Mouse (Mus musculus) forebrain, embryonic 13.5 days (tissue): Measurements from ENCODE around the gene Fam120c. TPM values are rescaled to one million over a fixed set of nuclear protein-coding genes. Genes with fewer than 3 reads are reported as not detected.

Experiments used
- ATAC-seq: fragments of 200-750 bp; cut with Nextera tagmentation; 2 replicates; pipeline ENCODE4 v1.8.0; 2017
- H3K27ac ChIP-seq: fragments of 300-500 bp; sonication (generic); 2 replicates; pipeline ENCODE4 v1.5.1; 2015; ENCODE audit warnings: inconsistent platforms, mild to moderate bottlenecking, moderate library complexity
- H3K27me3 ChIP-seq: fragments of 300-500 bp; sonication (generic); 2 replicates; pipeline ENCODE4 v1.6.1; 2015; ENCODE audit warnings: mild to moderate bottlenecking, inconsistent platforms
- H3K36me3 ChIP-seq: fragments of 300-500 bp; sonication (generic); 2 replicates; pipeline ENCODE4 v1.6.1; 2015; ENCODE audit warnings: mild to moderate bottlenecking, inconsistent platforms; ENCODE audit not compliant: poor library complexity, severe bottlenecking
- H3K4me1 ChIP-seq: fragments of 300-500 bp; sonication (generic); 2 replicates; pipeline ENCODE4 v1.6.1; 2015; ENCODE audit warnings: inconsistent platforms
- H3K4me2 ChIP-seq: fragments of 300-500 bp; sonication (generic); 2 replicates; pipeline ENCODE4 v1.6.1; 2015; ENCODE audit warnings: inconsistent platforms, mild to moderate bottlenecking, moderate library complexity
- H3K4me3 ChIP-seq: fragments of 300-500 bp; sonication (generic); 2 replicates; pipeline ENCODE4 v1.5.1; 2015; ENCODE audit warnings: mild to moderate bottlenecking, inconsistent platforms
- H3K9ac ChIP-seq: fragments of 300-500 bp; sonication (generic); 2 replicates; pipeline ENCODE4 v1.6.1; 2015; ENCODE audit warnings: mild to moderate bottlenecking, inconsistent platforms
- H3K9me3 ChIP-seq: fragments of 300-500 bp; sonication (generic); replicated peaks from 2 replicates; pipeline ENCODE4 v1.6.1; 2016; ENCODE audit warnings: inconsistent platforms
- WGBS: fragments of 180-500 bp; shearing (Covaris S2); methylation state at CpG from one replicate; pipeline ENCODE4 v1.1.7; 2015; 5-methylcytosine and 5-hydroxymethylcytosine counted together
- polyA plus RNA-seq: library from polyadenylated mRNA; unstranded; fragments of >200 nt; fragmentation: Nextera tagmentation; extraction: Ambion mirVana; gene quantifications from 2 replicates; pipeline ENCODE4 v1.2.1, GENCODE M21; 2015

Gene Fam120c
- 4.9 TPM in 2 replicates for polyA plus RNA-seq

DNA sequence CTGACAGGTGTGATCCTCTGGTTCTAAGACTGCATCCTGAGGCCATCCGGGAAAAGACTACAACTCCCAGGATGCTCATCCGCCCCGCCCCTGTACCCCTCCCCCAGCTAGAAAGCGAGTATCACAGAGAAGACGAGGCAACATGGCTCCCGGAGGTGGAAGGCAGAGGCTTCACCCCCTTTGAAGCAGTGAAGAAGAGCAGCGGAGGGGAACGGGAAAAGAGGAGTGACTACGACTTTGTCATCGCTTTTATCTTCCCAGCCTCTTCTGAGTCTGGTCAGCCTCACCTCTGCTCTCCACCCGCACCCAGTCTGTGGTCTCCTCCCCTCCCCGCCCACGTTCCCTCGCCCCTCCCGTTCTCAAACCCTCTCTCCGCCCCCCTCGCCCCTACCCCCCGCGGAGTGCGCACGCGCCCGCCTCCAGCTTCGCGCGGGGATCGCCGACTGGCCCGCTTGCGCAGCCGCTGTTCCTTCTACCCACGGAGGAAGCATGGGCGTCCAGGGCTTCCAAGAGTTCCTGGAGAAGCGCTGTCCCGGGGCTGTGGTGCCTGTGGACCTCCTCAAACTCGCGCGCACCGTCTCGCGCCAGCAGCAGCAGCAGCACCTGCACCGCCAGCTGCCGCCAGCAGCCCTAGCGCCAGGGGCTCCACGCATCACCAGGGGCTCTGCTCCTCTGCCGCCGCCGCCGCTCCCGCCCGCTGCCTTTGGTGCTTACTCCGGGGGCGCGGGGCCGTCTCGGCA lies at the start of gene Fam120c:
Gene Fam120c (plus strand): TSS at position 415 of the 740 bp plus-strand sequence.
- peak within 1 kb of the TSS; percentile 78 for H3K27ac ChIP-seq
- H3K27me3 ChIP-seq, result no peaks in the 10 kb centered on the region
- ATAC-seq, result peak; percentile 94
- H3K4me2 ChIP-seq, result peak within 1 kb of the TSS; percentile 68
- peak within 1 kb of the TSS; percentile 72 for H3K9ac ChIP-seq
- peak within 1 kb of the TSS; percentile 63 for H3K4me3 ChIP-seq
- H3K4me1 ChIP-seq, result peaks cover 17% of the 10 kb centered on the region
- H3K9me3 ChIP-seq, result no peaks in the 10 kb centered on the region
- WGBS, result 25% methylated on average over 7 of the region's 56 CpGs
- H3K36me3 ChIP-seq, result no peaks in the 10 kb centered on the region

DNA sequence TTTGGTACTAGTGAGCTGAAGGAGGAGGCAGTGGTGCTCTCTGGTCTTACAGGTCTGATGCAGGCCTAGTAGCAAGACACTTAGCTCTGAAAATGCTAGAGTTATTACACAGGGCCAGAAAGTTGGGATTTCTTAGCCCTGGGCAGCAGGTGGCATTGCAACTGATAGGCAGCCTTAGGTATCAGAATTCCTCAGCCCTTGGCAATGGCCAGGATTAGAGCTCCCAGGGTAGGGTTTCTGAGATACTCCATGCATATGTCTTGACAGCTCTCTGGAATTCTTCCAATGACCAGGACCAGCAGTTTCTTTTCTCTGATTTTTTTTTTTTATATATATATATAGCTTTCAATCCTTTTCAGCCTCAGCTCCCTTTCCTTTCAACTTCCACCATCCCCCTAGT lies 45.6 kb upstream of the Fam120c start:
- Histone ChIP-seq H3K36me3 (no peaks in the 10 kb centered on the region), H3K9ac (no peak overlapping the region), H3K27me3 (no peaks in the 10 kb centered on the region), H3K9me3 (no peaks in the 10 kb centered on the region), H3K4me1 (no peaks in the 10 kb centered on the region), H3K4me2 (no peak overlapping the region), H3K4me3 (no peak overlapping the region), H3K27ac (no peak overlapping the region)
- ATAC-seq, result no peak

DNA sequence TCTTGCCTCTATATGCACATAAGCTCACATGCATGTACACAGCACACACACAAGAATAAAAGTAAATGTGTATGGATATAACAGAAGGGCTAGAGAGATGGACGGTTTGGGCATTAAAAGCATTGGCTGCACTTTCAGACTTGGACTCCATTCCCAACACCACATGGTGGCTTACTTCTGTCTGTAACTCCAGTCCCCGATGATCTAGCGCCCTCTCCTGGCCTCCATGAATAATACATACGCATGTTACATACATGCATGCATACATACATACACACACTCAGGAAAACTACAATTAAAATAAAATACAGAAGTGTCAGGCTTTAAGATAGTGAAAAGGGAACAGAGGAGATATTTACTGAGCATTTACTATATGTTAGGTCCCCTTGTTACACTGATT lies 30.2 kb upstream of the Fam120c start:
- Histone ChIP-seq H3K36me3 (no peaks in the 10 kb centered on the region), H3K27me3 (no peaks in the 10 kb centered on the region), H3K9me3 (no peaks in the 10 kb centered on the region), H3K9ac (no peak overlapping the region), H3K4me1 (no peaks in the 10 kb centered on the region), H3K27ac (no peak overlapping the region), H3K4me3 (no peak overlapping the region), H3K4me2 (no peak overlapping the region)
- ATAC-seq, result no peak
- WGBS, result 83% methylated on average over 4 of the region's 4 CpGs

DNA sequence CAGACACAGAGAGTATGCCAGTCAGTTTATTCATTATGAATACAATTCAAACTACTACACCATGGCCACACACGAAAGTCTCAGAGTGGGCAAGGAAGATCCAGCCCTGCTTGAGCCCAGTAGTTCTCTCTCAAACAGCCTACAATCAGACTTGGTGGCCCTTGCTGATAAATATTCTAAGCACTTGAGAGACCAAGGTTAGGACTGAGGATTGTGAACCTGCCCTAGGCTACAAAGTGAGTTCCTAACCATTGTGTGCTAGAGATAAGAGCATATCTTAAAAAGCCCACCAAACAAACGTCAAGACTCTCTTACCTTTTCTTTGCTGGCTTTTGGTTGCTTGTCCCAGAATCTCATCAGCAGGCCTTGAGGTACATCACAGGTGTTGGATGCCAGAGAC lies 10.4 kb upstream of the Fam120c start:
- Histone ChIP-seq H3K4me1 (no peaks in the 10 kb centered on the region), H3K27ac (no peak overlapping the region), H3K27me3 (0 out of 2 replicates have a peak, but pooled peaks cover 4% of the 10 kb centered on the region), H3K9me3 (no peaks in the 10 kb centered on the region), H3K9ac (no peak overlapping the region), H3K4me3 (no peak overlapping the region), H3K4me2 (no peak overlapping the region), H3K36me3 (no peaks in the 10 kb centered on the region)
- no peak for ATAC-seq
- WGBS, result 88% methylated on average over 2 of the region's 2 CpGs

DNA sequence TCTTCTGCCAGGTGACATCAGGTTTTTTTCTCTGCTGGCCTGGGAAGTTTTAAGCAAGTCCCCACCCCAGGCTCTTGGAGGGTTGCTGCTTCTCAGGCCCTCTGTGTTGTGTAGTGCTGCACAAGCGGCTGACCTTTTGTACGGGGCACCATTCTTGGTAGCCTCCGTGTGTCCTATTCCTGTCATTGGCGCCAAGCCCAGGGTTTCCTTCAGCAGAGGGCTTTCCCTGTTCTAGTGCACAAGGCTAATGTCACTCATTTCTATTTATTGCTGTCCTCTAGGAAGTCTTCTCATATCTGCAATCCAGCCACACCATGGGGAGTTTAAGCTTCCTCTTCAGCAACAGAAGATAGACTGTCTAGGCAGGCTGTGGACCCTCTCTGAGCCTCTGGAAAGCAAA lies 6.2 kb upstream of the Fam120c start:
- ATAC-seq, result no peak
- WGBS, result 75% methylated on average over 4 of the region's 4 CpGs
- H3K36me3 ChIP-seq, result no peaks in the 10 kb centered on the region

DNA sequence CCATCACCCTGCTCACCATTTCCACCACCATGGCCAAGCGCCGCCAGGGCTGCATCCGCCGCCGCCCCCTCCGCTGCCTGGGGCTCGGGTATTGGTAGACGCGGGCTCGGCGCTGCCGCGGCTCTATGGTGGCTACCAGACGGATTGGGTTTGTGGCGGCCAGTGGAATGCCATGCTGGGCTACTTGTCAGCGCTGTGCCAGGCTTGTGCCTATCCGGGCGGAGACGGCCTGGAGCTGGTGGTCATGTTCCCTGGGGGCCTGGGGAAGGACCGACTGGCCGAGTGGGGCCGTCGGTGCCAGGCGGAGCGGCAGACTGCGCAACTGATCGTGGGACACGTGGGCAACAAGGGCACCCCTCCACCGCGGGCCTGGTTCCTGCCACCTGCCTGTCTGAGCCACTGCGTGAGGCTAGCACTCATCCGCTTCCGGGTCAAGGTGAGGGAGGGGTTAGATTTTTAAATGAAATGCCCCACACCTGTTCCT lies 568 bp downstream of the Fam120c start:
- peak overlapping the region; percentile 68 for H3K4me2 ChIP-seq
- H3K27me3 ChIP-seq, result no peaks in the 10 kb centered on the region
- peak; percentile 64 for ATAC-seq
- H3K27ac ChIP-seq, result peak overlapping the region; percentile 78
- H3K36me3 ChIP-seq, result no peaks in the 10 kb centered on the region
- WGBS, result 14% methylated on average over 29 of the region's 33 CpGs
- H3K9ac ChIP-seq, result peak overlapping the region; percentile 72
- H3K9me3 ChIP-seq, result no peaks in the 10 kb centered on the region
- peak overlapping the region; percentile 63 for H3K4me3 ChIP-seq
- peaks cover 17% of the 10 kb centered on the region for H3K4me1 ChIP-seq

More for the DNA sequence above, 6.2 kb upstream of the Fam120c start:
- H3K27ac ChIP-seq, result no peak overlapping the region
- no peaks in the 10 kb centered on the region for H3K4me1 ChIP-seq
- H3K4me3 ChIP-seq, result no peak overlapping the region
- H3K9ac ChIP-seq, result no peak overlapping the region
- no peak overlapping the region for H3K4me2 ChIP-seq
- 0 out of 2 replicates have a peak, but pooled peaks cover 5% of the 10 kb centered on the region for H3K27me3 ChIP-seq
- H3K9me3 ChIP-seq, result no peaks in the 10 kb centered on the region

DNA sequence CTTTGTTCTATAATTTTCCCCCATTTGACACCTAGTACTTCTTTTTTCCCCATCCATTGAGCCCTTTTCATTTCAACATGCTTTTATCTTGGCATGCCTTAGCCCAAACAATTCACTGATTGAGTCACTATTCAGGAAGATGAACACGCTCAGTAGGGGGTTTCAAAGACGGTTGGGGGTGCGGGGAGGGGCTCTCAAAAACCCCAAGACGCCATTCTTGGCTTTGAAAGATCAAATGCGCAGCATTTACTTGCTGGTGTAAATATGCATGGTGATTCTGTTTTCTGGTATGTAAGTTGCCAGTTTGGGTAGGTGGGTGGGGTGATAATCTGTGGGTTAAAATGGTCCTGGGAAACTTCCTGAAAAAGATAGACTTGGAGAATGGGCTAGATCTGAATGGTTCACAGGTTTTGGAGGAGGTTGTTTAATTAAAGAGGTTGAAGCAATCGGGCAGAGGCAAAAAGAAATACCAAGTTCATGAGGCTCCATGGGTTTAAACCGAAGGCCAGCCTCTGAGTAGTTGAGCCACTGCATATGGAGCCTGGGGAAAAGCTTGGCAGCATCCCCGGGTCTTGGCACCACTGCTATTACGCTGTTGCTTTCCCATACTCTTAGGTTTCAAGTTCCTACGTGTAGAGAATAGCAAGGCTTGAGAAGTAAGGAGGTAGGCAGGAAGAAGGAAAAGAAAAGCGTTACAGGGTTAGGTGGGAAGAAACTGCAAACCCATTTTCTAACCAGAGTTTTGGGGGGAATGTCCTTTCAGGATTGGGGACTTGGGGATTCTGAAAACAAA lies 1.6 kb downstream of the Fam120c start:
- 24% methylated on average over 11 of the region's 11 CpGs for WGBS
- Histone ChIP-seq H3K4me2 (peak overlapping the region; percentile 68), H3K9me3 (no peaks in the 10 kb centered on the region), H3K4me3 (peak overlapping the region; percentile 63), H3K36me3 (no peaks in the 10 kb centered on the region), H3K27me3 (no peaks in the 10 kb centered on the region), H3K9ac (peak overlapping the region; percentile 72), H3K27ac (no peak overlapping the region), H3K4me1 (peaks cover 17% of the 10 kb centered on the region)
- no peak for ATAC-seq

DNA sequence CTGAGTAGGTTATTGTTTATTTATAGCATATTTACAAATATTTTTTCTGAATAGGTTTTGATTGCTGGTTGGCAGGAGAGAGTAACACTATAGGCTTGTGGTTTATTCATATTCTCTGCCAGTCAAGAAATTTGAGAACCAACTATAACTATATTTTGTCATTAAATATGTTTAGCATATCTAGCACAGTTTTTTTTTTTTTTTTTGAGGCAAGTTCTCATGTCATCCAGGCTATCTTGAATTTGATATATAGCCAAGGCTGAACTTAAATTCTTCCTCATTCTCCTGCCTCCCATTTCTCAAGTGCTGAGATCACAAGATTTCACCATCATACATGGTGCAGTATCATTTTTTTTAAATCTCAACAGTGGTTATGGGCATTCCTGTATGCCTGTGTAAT lies 3.3 kb downstream of the Fam120c start:
- peaks cover 17% of the 10 kb centered on the region for H3K4me1 ChIP-seq
- H3K27me3 ChIP-seq, result no peaks in the 10 kb centered on the region
- no peak overlapping the region for H3K4me3 ChIP-seq
- no peak for ATAC-seq
- H3K4me2 ChIP-seq, result no peak overlapping the region
- H3K9me3 ChIP-seq, result no peaks in the 10 kb centered on the region
- H3K9ac ChIP-seq, result no peak overlapping the region
- H3K27ac ChIP-seq, result no peak overlapping the region
- no peaks in the 10 kb centered on the region for H3K36me3 ChIP-seq

DNA sequence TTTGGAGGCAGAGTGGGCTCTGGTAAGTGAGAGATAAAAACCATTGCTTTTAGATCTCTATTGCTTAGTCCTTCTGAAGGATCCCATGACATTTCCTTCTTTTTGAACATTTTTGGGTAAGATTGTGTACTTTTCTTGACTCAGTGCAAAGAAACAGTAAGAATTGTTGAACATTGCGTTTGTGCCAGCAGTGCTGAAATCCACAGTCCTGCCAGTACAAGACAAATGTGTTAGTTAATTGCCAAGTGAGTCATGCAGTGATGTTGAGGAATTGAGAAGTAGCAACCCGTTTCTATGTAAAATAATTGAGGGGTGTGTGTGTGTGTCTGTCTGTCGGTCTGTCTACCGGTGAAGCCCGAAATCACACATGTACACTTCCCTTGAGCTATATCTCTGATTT lies 5.3 kb downstream of the Fam120c start:
- Histone ChIP-seq H3K4me1 (peaks cover 17% of the 10 kb centered on the region), H3K4me3 (no peak overlapping the region), H3K27me3 (no peaks in the 10 kb centered on the region), H3K27ac (no peak overlapping the region), H3K4me2 (no peak overlapping the region), H3K36me3 (no peaks in the 10 kb centered on the region), H3K9me3 (no peaks in the 10 kb centered on the region), H3K9ac (no peak overlapping the region)
- ATAC-seq, result no peak
- 93% methylated on average over 5 of the region's 5 CpGs for WGBS

DNA sequence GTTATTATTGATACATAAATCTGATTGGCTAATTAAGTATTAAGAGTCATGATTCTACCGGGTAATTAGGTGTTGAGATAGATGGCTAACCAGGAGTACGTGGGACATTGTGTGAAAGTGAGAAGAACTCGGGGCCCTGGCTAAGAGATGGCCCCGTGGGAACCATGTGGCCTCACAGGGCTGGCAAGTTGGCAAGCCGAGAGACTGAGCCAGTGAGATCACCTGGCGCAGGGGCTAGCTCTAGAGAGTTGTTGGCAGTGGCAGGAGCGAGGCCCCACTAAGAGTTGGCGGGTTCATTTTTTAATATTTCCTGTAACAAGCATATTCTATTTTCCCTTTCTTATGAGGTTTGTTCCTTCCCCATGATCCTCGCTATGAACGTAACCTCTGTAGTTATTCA lies 74.8 kb downstream of the Fam120c start:
- Histone ChIP-seq H3K27ac (no peak overlapping the region), H3K4me2 (no peak overlapping the region), H3K9ac (no peak overlapping the region), H3K9me3 (no peaks in the 10 kb centered on the region), H3K4me3 (no peak overlapping the region), H3K36me3 (no peaks in the 10 kb centered on the region), H3K4me1 (no peaks in the 10 kb centered on the region), H3K27me3 (no peaks in the 10 kb centered on the region; the same call in 1 of the 2 replicates)
- ATAC-seq, result no peak
- WGBS, result 94% methylated on average over 10 of the region's 10 CpGs

DNA sequence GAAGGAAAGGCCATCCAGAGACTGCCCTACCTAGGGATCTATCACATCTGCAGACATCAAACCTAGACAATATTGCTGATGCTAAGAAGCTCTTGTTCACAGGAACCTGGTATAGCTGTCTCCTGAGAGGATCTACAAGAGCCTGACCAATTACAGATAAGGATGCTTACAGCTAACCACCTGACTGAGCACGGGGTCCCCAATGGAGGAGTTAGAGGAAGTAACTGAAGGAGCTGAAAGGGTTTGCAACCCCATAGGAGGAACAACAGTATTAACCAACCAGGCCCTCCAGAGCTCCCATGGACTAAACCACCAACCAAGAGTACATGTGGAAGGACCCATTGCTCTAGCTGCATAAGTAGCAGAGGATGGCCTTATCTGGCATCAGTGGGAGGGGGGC lies 76.8 kb downstream of the Fam120c start:
- H3K4me2 ChIP-seq, result no peak overlapping the region
- no peak for ATAC-seq
- no peak overlapping the region for H3K9ac ChIP-seq
- no peaks in the 10 kb centered on the region for H3K4me1 ChIP-seq
- no peaks in the 10 kb centered on the region for H3K9me3 ChIP-seq
- no peaks in the 10 kb centered on the region; the same call in 1 of the 2 replicates for H3K27me3 ChIP-seq
- WGBS, result 94% methylated on average over 1 of the region's 1 CpGs
- H3K36me3 ChIP-seq, result no peaks in the 10 kb centered on the region
- no peak overlapping the region for H3K27ac ChIP-seq
- H3K4me3 ChIP-seq, result no peak overlapping the region

DNA sequence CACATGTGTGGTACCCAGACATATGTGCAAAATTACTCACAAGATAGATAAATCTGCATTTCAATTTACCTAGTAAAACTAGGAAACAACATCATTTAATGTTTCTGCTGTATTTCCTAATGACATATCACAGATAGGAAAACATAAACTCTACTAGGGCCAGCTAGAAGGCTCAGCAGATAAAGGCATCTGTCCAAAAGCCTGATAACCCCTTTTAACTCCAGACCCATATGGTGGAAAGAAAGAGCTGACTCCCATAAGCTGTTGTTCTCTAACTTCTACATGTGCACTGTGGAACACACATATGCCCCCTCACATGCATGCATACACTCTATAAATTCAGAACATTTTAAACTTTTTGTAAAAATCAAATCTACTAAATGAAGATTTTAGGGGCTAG lies 99.7 kb downstream of the Fam120c start:
- no peak overlapping the region for H3K27ac ChIP-seq
- H3K27me3 ChIP-seq, result no peaks in the 10 kb centered on the region
- H3K9ac ChIP-seq, result no peak overlapping the region
- no peaks in the 10 kb centered on the region for H3K36me3 ChIP-seq
- H3K4me3 ChIP-seq, result no peak overlapping the region
- no peaks in the 10 kb centered on the region for H3K4me1 ChIP-seq
- no peak overlapping the region for H3K4me2 ChIP-seq
- ATAC-seq, result no peak
- no peaks in the 10 kb centered on the region for H3K9me3 ChIP-seq
